Mouse (Mus musculus) adrenal gland, adult (tissue): ENCODE data around the gene Gm11237.
"Not testable (repeated sequence)": the region's sequence is repeated elsewhere in the genome, so short reads cannot be mapped to it uniquely, and the experiment has no call there.

ENCODE experiments used
- DNase-seq, 2 experiments: peaks; one replicate each; pipeline ENCODE4 v3.0.0; 2022 to 2023; ENCODE audit warnings: low spot score in 1 of 2; ENCODE audit not compliant: inconsistent age in 2 of 2

The Gm11237 gene

DNA sequence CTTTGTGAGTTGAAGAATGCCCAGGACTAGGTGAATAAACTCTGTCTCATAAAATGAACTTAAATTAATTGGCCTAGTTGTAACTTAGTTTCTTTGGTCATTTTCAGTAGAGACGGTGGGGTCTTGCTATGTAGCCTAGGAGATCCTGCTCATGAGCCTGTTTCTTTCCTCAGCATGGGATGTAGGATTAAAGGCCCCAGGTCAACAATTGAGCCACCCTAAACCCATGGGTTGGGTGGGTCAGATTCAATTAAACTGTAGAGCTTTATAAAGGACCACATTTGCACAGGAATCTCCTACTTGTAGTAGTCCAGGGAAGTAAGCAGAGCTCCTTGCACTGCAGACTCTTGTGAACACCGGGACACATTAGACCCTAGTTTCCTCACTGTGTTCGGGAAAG is at the start of gene Gm11237:
Gm11237 (plus strand) TSS at position 301 of the 400 bp plus-strand sequence.
- DNase-seq, result not testable (repeated sequence)

DNA sequence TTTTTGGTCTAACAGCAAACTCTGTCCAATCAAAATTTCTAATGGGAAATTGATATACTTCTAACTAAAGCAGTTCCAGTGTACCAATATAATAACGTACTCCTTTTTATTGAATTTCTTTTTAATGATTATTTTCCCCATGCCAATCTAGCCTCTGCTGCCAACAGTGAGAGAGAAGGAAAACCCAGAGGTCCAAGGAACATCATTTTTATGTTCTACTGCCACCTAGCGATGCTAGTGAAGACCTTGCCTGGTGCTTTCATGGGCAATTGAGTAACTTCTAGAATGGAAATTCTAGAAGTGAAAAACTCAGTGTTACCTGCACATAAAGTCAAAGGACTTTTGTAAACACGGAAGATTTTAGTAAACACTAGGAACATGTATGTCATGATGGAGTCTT is 23.5 kb upstream of the Gm11237 start:
- peak in 1 of 2 experiments; percentile 50 for DNase-seq

DNA sequence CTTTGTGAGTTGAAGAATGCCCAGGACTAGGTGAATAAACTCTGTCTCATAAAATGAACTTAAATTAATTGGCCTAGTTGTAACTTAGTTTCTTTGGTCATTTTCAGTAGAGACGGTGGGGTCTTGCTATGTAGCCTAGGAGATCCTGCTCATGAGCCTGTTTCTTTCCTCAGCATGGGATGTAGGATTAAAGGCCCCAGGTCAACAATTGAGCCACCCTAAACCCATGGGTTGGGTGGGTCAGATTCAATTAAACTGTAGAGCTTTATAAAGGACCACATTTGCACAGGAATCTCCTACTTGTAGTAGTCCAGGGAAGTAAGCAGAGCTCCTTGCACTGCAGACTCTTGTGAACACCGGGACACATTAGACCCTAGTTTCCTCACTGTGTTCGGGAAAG is 15.2 kb upstream of the Gm11237 start, which contains the start of gene Gm11238:
Gm11238 (plus strand) TSS at position 301 of the 400 bp plus-strand sequence.
- not testable (repeated sequence) for DNase-seq

DNA sequence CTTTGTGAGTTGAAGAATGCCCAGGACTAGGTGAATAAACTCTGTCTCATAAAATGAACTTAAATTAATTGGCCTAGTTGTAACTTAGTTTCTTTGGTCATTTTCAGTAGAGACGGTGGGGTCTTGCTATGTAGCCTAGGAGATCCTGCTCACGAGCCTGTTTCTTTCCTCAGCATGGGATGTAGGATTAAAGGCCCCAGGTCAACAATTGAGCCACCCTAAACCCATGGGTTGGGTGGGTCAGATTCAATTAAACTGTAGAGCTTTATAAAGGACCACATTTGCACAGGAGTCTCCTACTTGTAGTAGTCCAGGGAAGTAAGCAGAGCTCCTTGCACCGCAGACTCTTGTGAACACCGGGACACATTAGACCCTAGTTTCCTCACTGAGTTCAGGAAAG is 15.0 kb downstream of the Gm11237 start, which contains the start of gene Gm11236:
Gm11236 (plus strand) TSS at position 301 of the 400 bp plus-strand sequence.
- not testable (repeated sequence) for DNase-seq

DNA sequence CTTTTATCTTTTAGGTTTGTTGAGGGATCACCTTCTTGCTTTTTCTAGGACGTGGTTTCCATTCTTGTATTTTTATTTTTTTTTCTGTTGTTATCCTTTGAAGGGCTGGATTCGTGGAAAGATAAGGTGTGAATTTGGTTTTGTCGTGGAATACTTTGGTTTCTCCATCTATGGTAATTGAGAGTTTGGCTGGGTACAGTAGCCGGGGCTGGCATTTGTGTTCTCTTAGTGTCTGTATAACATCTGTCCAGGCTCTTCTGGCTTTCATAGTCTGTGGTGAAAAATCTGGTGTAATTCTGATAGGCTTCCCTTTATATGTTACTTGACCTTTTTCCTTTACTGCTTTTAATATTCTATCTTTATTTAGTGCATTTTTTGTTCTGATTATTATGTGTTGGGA is 39.1 kb downstream of the Gm11237 start:
- not testable (repeated sequence) for DNase-seq

DNA sequence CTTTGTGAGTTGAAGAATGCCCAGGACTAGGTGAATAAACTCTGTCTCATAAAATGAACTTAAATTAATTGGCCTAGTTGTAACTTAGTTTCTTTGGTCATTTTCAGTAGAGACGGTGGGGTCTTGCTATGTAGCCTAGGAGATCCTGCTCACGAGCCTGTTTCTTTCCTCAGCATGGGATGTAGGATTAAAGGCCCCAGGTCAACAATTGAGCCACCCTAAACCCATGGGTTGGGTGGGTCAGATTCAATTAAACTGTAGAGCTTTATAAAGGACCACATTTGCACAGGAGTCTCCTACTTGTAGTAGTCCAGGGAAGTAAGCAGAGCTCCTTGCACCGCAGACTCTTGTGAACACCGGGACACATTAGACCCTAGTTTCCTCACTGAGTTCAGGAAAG is 45.3 kb downstream of the Gm11237 start, which contains the start of gene Gm11239:
Gm11239 (plus strand) TSS at position 301 of the 400 bp plus-strand sequence.
- DNase-seq, result not testable (repeated sequence)
